Mouse (Mus musculus) liver, embryonic 14.5 days (tissue): ENCODE measurements around the gene Wfdc13. TPM values are rescaled to one million over a fixed set of nuclear protein-coding genes. Genes with fewer than 3 reads are reported as not detected.
"Not testable (repeated sequence)": the region's sequence is repeated elsewhere in the genome, so short reads cannot be mapped to it uniquely, and the experiment has no call there.

Experiments
- ATAC-seq: fragments of 200-750 bp; cut with Nextera tagmentation; 2 replicates; pipeline ENCODE4 v1.8.0; 2017; ENCODE audit warnings: moderate number of reproducible peaks, mild to moderate bottlenecking, moderate library complexity; ENCODE audit not compliant: insufficient read depth
- DNase-seq, 3 experiments: peaks; one replicate each; pipeline ENCODE4 v3.0.0-alpha.2; 2012 to 2013; ENCODE audit warnings: low read depth in 3 of 3, low spot score in 3 of 3
- H3K27ac ChIP-seq: fragments of 300-500 bp; sonication (generic); 2 replicates; pipeline ENCODE4 v1.5.1; 2014; ENCODE audit warnings: moderate library complexity, mild to moderate bottlenecking, control low read depth, inconsistent platforms
- H3K27me3 ChIP-seq: fragments of 300-500 bp; sonication (generic); 2 replicates; pipeline ENCODE4 v1.6.1; 2014; ENCODE audit warnings: mild to moderate bottlenecking, low read length, moderate library complexity; ENCODE audit not compliant: control insufficient read depth, insufficient read depth
- H3K36me3 ChIP-seq: fragments of 300-500 bp; sonication (generic); replicated peaks from 2 replicates; pipeline ENCODE4 v1.6.1; 2014; ENCODE audit warnings: low read depth; ENCODE audit not compliant: control insufficient read depth, insufficient read depth
- H3K4me1 ChIP-seq, 2 experiments: fragments of 200-500 bp in 1 of 2; fragments of 300-500 bp in 1 of 2; sonication (generic) in 1 of 2; replicated peaks; 2 replicates each; pipeline ENCODE4 v1.6.1; 2012 to 2014; ENCODE audit warnings: antibody characterized with exemption in 1 of 2, inconsistent platforms in 1 of 2, low read length in 1 of 2; ENCODE audit not compliant: control insufficient read depth in 2 of 2, insufficient read depth in 2 of 2
- H3K4me2 ChIP-seq: fragments of 300-500 bp; sonication (generic); 2 replicates; pipeline ENCODE4 v1.6.1; 2014; ENCODE audit warnings: low read depth, mild to moderate bottlenecking, control low read depth, moderate library complexity
- H3K4me3 ChIP-seq, 2 experiments: fragments of 200-500 bp in 1 of 2; fragments of 300-500 bp in 1 of 2; sonication (generic) in 1 of 2; 2 replicates each; pipeline ENCODE4 v1.5.1; 2012 to 2014; ENCODE audit warnings: low read depth in 2 of 2, low read length in 2 of 2, mild to moderate bottlenecking in 2 of 2, control low read depth in 1 of 2, inconsistent platforms in 1 of 2, moderate library complexity in 1 of 2; ENCODE audit not compliant: insufficient read depth in 1 of 2
- H3K9ac ChIP-seq: fragments of 300-500 bp; sonication (generic); replicated peaks from 2 replicates; pipeline ENCODE4 v1.6.1; 2014; ENCODE audit warnings: mild to moderate bottlenecking, control low read depth, moderate library complexity
- H3K9me3 ChIP-seq: fragments of 300-500 bp; sonication (generic); 2 replicates; pipeline ENCODE4 v1.6.1; 2016; ENCODE audit warnings: low read length, mixed read lengths; ENCODE audit not compliant: control insufficient read depth
- CTCF ChIP-seq: IDR thresholded peaks from 2 replicates; pipeline ENCODE4 v1.5.1; 2016; ENCODE audit warnings: antibody characterized with exemption, low read depth, control low read depth
- EP300 ChIP-seq: IDR thresholded peaks from 2 replicates; pipeline ENCODE4 v1.6.1; 2016; ENCODE audit warnings: antibody characterized with exemption, low read depth
- WGBS: fragments of 180-500 bp; shearing (Covaris S2); extraction: QIAGEN DNeasy Blood & Tissue Kit; methylation state at CpG from one replicate; pipeline ENCODE4 v1.1.7; 2014; ENCODE audit not compliant: insufficient replicate concordance; 5-methylcytosine and 5-hydroxymethylcytosine counted together
- polyA plus RNA-seq, 2 experiments: library from polyadenylated mRNA; depleted of rRNA in 1 of 2; stranded (reverse) in 1 of 2; unstranded in 1 of 2; fragments of >200 nt; fragmentation: Nextera tagmentation in 1 of 2; extraction: Ambion mirVana in 1 of 2; gene quantifications; 2 replicates each; pipeline versions ENCODE4 v1.2.1 to v1.2.3; 2012 to 2014

Wfdc13 gene
- polyA plus RNA-seq, 2 experiments = not detected

DNA sequence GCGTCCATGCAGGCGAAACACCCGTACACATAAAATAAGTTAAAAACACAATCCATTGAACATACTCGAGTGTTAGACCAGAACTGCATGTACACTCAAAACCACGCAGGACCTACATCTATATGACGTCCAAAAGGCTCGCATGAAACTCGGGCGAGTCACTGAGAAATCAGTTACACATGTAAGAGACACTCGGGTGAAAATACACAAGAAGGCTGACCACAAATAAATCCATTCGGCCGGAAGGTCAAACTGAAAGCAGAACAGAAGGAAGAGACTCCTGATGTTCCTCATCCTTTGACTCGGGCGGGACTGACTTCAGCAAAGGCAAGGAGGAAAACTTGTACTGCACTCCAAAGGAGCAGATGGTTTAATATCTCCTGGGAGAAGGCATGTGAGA, 21.1 kb downstream of the Wfdc13 start:
- H3K9me3 ChIP-seq = no peaks in the 10 kb centered on the region
- no peaks in the 10 kb centered on the region for H3K27me3 ChIP-seq
- no peaks in the 10 kb centered on the region for H3K4me1 ChIP-seq
- no peak overlapping the region for H3K4me3 ChIP-seq
- ATAC-seq (no peak), DNase-seq (no peak)
- 70% methylated on average over 14 of the region's 14 CpGs for WGBS
- no peak overlapping the region for H3K4me2 ChIP-seq
- H3K27ac ChIP-seq = no peak overlapping the region
- TF ChIP-seq CTCF (no peak), EP300 (no peak)
- no peak overlapping the region for H3K9ac ChIP-seq
- no peaks in the 10 kb centered on the region for H3K36me3 ChIP-seq

DNA sequence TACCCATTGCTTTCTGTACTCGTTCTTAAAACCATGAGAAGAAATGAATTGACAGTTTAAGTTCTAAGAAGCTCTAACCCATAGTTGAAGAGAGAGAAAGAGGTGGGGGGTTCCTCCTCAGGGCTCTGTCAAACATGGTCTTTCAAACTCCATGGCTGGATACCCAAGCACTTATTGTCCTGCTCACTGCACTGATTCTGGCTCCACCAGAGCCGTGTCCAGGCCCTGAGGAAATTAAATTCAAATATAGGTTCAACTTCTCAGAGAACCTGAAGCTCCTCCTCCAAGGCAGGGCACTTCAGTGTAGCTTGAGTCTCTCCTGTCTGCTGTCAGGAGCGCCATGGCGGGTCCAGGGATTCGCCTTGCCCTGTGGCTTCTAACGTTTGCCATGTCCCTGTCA, 30.1 kb downstream of the Wfdc13 start, which contains the start of gene Spint5:
TSS of gene Spint5 (plus strand) at position 301 of the 400 bp plus-strand sequence.
- Histone ChIP-seq H3K9me3 (no peaks in the 10 kb centered on the region), H3K27ac (no peak within 1 kb of the TSS), H3K9ac (no peak within 1 kb of the TSS), H3K36me3 (no peaks in the 10 kb centered on the region), H3K4me2 (no peak within 1 kb of the TSS), H3K4me1 (no peaks in the 10 kb centered on the region), H3K27me3 (no peaks in the 10 kb centered on the region), H3K4me3 (no peak within 1 kb of the TSS)
- no peak for DNase-seq
- 53% methylated on average over 6 of the region's 6 CpGs for WGBS
- ATAC-seq = no peak
- TF ChIP-seq CTCF (no peak), EP300 (no peak)

DNA sequence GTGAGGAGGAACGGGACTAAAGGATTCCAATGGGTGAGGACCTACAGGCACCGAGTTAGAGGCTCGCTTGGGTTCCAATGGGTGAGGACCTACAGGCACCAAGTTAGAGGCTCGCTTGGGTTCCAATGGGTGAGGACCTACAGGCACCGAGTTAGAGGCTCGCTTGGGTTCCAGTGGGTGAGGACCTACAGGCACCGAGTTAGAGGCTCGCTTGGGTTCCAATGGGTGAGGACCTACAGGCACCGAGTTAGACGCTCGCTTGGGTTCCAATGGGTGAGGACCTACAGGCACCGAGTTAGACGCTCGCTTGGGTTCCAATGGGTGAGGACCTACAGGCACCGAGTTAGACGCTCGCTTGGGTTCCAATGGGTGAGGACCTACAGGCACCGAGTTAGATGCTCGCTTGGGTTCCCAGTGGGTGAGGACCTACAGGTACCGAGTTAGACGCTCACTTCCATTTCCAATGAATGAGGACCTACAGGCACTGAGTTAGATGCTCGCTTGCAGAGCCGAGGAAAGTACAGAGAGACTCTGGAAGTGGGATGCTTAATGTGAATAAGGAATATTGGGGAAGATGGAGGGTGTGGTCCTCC, 31.4 kb downstream of the Wfdc13 start:
- ATAC-seq, H3K36me3 ChIP-seq, H3K4me1 ChIP-seq, DNase-seq, H3K27me3 ChIP-seq, H3K9ac ChIP-seq, H3K27ac ChIP-seq, H3K9me3 ChIP-seq, H3K4me3 ChIP-seq, H3K4me2 ChIP-seq: not testable (repeated sequence)
- 74% methylated on average over 21 of the region's 23 CpGs for whole genome bisulfite sequencing

DNA sequence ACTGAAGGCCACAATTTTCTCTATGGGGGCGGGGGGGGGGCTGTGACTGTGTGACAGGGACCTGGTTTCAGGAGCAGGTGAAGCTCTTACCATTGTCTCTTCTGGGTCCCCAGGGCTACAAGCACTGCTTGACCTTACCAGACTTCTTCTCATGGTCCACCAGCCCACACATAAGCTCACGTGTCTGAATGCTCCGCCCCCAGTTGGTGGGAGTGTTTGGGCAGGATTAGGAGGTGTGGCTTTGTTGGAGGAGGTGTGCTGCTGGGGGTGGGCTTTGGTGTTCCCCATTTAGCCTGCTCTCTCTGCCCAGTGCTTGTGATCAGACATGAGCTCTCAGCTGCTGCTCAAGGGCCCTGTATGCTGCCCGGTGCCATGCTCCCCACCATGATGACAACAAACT, 38.4 kb downstream of the Wfdc13 start:
- Histone ChIP-seq H3K9me3 (no peaks in the 10 kb centered on the region), H3K9ac (no peak overlapping the region), H3K36me3 (no peaks in the 10 kb centered on the region), H3K4me3 (no peak overlapping the region), H3K27ac (no peak overlapping the region), H3K4me1 (no peaks in the 10 kb centered on the region), H3K4me2 (no peak overlapping the region), H3K27me3 (no peaks in the 10 kb centered on the region)
- DNase-seq = no peak
- 54% methylated on average over 4 of the region's 4 CpGs for WGBS
- TF ChIP-seq EP300 (no peak), CTCF (no peak)
- ATAC-seq = no peak

DNA sequence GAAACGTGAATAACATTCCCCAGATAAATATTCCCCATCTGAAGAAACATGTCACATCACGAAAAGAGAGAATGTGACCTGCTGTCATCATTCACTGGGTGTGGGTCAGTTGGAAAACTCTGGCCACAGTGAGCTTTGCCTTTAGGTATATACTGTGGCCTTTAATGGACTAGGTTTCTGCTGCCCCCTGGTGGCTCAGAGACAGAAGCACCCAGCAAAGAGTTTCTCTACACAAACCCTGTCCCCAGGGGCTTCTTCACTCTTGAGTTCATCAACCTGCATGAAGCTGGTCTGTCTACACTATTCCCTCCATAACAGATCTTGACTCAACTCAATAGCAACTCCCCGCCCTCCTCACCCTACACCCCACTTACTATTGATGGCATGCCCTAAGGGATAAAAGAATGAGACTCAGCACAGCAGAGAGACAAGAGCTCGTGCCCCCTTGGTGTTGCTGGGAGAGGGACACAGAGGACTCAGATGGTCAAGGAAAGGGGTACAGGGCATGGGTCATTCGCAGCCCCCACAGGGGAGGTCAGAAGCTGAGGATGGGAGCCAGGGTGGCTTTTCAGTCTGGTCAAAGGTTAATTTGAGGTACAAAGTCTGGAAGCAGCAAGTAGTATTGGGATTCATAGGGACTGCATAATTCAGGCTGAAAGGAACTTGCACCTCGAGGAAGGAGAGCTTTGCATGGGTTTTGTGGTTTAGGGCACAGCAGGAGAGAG, 41.1 kb downstream of the Wfdc13 start:
- ATAC-seq (peak; percentile 58; the same call in 1 of the 2 replicates), DNase-seq (peak in 2 of 3 experiments; percentile 35 to 47)
- no peak overlapping the region for H3K4me3 ChIP-seq
- H3K4me2 ChIP-seq = no peak overlapping the region
- H3K9ac ChIP-seq = no peak overlapping the region
- no peaks in the 10 kb centered on the region for H3K27me3 ChIP-seq
- no peak for TF ChIP-seq EP300
- TF ChIP-seq CTCF = peak; percentile 86
- H3K9me3 ChIP-seq = no peaks in the 10 kb centered on the region
- no peak overlapping the region for H3K27ac ChIP-seq
- no peaks in the 10 kb centered on the region for H3K36me3 ChIP-seq
- 15% methylated on average over 6 of the region's 6 CpGs for WGBS
- H3K4me1 ChIP-seq = no peaks in the 10 kb centered on the region
